ENCODE assay signal across 8 mouse cellular contexts in genomic region chr19:41482909-41483444, GRCm38 (mm10). TPM values are rescaled to one million over a fixed set of nuclear protein-coding genes. Genes with fewer than 3 reads are reported as not detected.
A peak's percentile ranks its signal among the peaks of the same experiment; 100 is the strongest.
DNase-seq lines count a peak whose midpoint lies in the region; ATAC-seq and TF ChIP-seq lines count a peak whose summit lies in the region.

No protein-coding gene starts in this region.

- H3K4me1 ChIP-seq in CH12.LX (ENCODE audit: control insufficient read depth in 1 of 2, insufficient read depth in 2 of 2) = peaks cover 0 to 33% of the 10 kb centered on the region in 2 experiments; a peak in 2 of 4 replicates
- H3K4me1 ChIP-seq in forebrain, embryonic 10.5 days = peaks cover 30% of the 10 kb centered on the region
- H3K4me1 ChIP-seq in heart, postnatal 0 days (ENCODE audit: control insufficient read depth, insufficient read depth) = peaks cover 4% of the 10 kb centered on the region; the same call in 1 of the 2 replicates
- H3K4me1 ChIP-seq in liver, embryonic 15.5 days (replicated peaks) = peaks cover 36% of the 10 kb centered on the region
- peaks cover 8% of the 10 kb centered on the region; the same call in 1 of the 2 replicates for H3K4me1 ChIP-seq in neural tube, embryonic 11.5 days (ENCODE audit: control insufficient read depth, insufficient read depth, low read length)

- peak; percentile 82 for ATAC-seq in heart, postnatal 0 days (ENCODE audit: insufficient read depth, low read depth)
- peak; percentile 80 for ATAC-seq in liver, embryonic 15.5 days (ENCODE audit: insufficient read depth)
- ATAC-seq in neural tube, embryonic 11.5 days (ENCODE audit: insufficient read depth, low FRiP score, low TSS enrichment) = peak; percentile 74

- peak overlapping the region; percentile 74; the same call in 1 of the 2 replicates for H3K4me2 ChIP-seq in CH12.LX (ENCODE audit: insufficient read depth, low read depth, poor library complexity, severe bottlenecking)
- peak overlapping the region; percentile 88 for H3K4me2 ChIP-seq in heart, postnatal 0 days (ENCODE audit: low read depth, low read length)
- peak overlapping the region; percentile 90 for H3K4me2 ChIP-seq in liver, embryonic 15.5 days
- peak overlapping the region; percentile 59 for H3K4me2 ChIP-seq in neural tube, embryonic 11.5 days (ENCODE audit: low read depth)

- under 1% methylated on average over 67 of the region's 91 CpGs for WGBS in forebrain, embryonic 10.5 days
- WGBS in heart, postnatal 0 days = under 1% methylated on average over 57 of the region's 91 CpGs
- under 1% methylated on average over 74 of the region's 91 CpGs for WGBS in liver, embryonic 15.5 days (ENCODE audit: insufficient replicate concordance)
- under 1% methylated on average over 40 of the region's 91 CpGs for WGBS in neural tube, embryonic 11.5 days

- in situ Hi-C loops in CH12.LX (cut with MboI; ENCODE audit: low pct_ligation_motif_present, low pct_unique_long_range_greater_than_20kb, low sequenced_read_pairs) = no loop called here

- H3K79me2 ChIP-seq in CH12.LX (replicated peaks; ENCODE audit: control insufficient read depth, extremely low read depth, insufficient read depth, poor library complexity, severe bottlenecking) = peaks cover 37% of the 10 kb centered on the region

- TF ChIP-seq EP300 in CH12.LX (IDR thresholded peaks at IDR 0.05; ENCODE audit: low read length) = no peak
- TF ChIP-seq EP300 in heart, postnatal 0 days (IDR thresholded peaks at IDR 0.05; ENCODE audit: low read depth) = no peak

- DNase-seq in CH12.LX (ENCODE audit: extremely low read depth) = peak; percentile 55
- peak; percentile 50 for DNase-seq in c-Kit-negative CD71-positive TER-119-positive erythroid progenitor cells, embryonic 14.5 days (ENCODE audit: low read depth, low spot score)
- DNase-seq in forebrain, embryonic 10.5 days (ENCODE audit: extremely low spot score, low spot score) = peak; percentile 72
- peak; percentile 51 for DNase-seq in heart, postnatal 0 days (ENCODE audit: low spot score)
- DNase-seq in kidney, postnatal 36 days = peak; percentile 76 to 85
- DNase-seq in neural tube, embryonic 11.5 days (ENCODE audit: low spot score) = peak; percentile 84
- DNase-seq in testis, postnatal 10 days (ENCODE audit: low spot score) = peak; percentile 81

- no peaks in the 10 kb centered on the region for H3K27me3 ChIP-seq in CH12.LX (replicated peaks)
- H3K27me3 ChIP-seq in forebrain, embryonic 10.5 days (ENCODE audit: poor library complexity, severe bottlenecking) = no peaks in the 10 kb centered on the region; the same call in 1 of the 2 replicates
- H3K27me3 ChIP-seq in heart, postnatal 0 days (ENCODE audit: control insufficient read depth, insufficient read depth, low read length) = no peaks in the 10 kb centered on the region
- no peaks in the 10 kb centered on the region for H3K27me3 ChIP-seq in liver, embryonic 15.5 days
- H3K27me3 ChIP-seq in neural tube, embryonic 11.5 days (ENCODE audit: control insufficient read depth, insufficient read depth, low read length) = no peaks in the 10 kb centered on the region

- dilution Hi-C loops in CH12.LX (cut with MboI; ENCODE audit: extremely low pct_ligation_motif_present, extremely low pct_unique_long_range_greater_than_20kb, low sequenced_read_pairs) = no loop called here

- TF ChIP-seq CTCF in CH12.LX (conservative IDR thresholded peaks at IDR 0.05 in 1 of 2, IDR thresholded peaks at IDR 0.05 in 1 of 2; ENCODE audit: low read depth in 2 of 2, low read length in 2 of 2) = no peak
- no peak for TF ChIP-seq CTCF in heart, postnatal 0 days (IDR thresholded peaks at IDR 0.05; ENCODE audit: low read depth)

- peak overlapping the region; percentile 64 to 100 (median 84) for H3K4me3 ChIP-seq in CH12.LX (replicated peaks in 1 of 3; ENCODE audit: low read depth in 2 of 3, low read length in 2 of 3, poor library complexity in 1 of 3)
- peak overlapping the region; percentile 97 for H3K4me3 ChIP-seq in forebrain, embryonic 10.5 days
- peak overlapping the region; percentile 95 for H3K4me3 ChIP-seq in heart, postnatal 0 days (ENCODE audit: low read depth, low read length)
- H3K4me3 ChIP-seq in liver, embryonic 15.5 days (replicated peaks) = peak overlapping the region; percentile 98
- H3K4me3 ChIP-seq in neural tube, embryonic 11.5 days (ENCODE audit: low read depth, low read length) = peak overlapping the region; percentile 92

- no peak for TF ChIP-seq POLR2A in CH12.LX (IDR thresholded peaks at IDR 0.05; ENCODE audit: low read depth, low read length)

- no peak for TF ChIP-seq RAD21 in CH12.LX (IDR thresholded peaks at IDR 0.05; ENCODE audit: low read depth, low read length)

- peak overlapping the region; percentile 80 for H3K9ac ChIP-seq in CH12.LX (ENCODE audit: insufficient read depth, low read depth)
- peak overlapping the region; percentile 93 for H3K9ac ChIP-seq in heart, postnatal 0 days (replicated peaks; ENCODE audit: low read depth, low read length)
- peak overlapping the region; percentile 97 for H3K9ac ChIP-seq in liver, embryonic 15.5 days
- H3K9ac ChIP-seq in neural tube, embryonic 11.5 days (ENCODE audit: low read length) = peak overlapping the region; percentile 93

- H3K36me3 ChIP-seq in CH12.LX (replicated peaks in 1 of 2; ENCODE audit: control insufficient read depth in 1 of 2, insufficient read depth in 1 of 2, low read length in 1 of 2) = peaks cover 0 to 8% of the 10 kb centered on the region in 2 experiments
- H3K36me3 ChIP-seq in forebrain, embryonic 10.5 days (replicated peaks) = no peaks in the 10 kb centered on the region
- 0 out of 2 replicates have a peak, but pooled peaks cover 4% of the 10 kb centered on the region for H3K36me3 ChIP-seq in heart, postnatal 0 days (replicated peaks; ENCODE audit: control insufficient read depth, insufficient read depth, low read length)
- H3K36me3 ChIP-seq in liver, embryonic 15.5 days (replicated peaks) = no peaks in the 10 kb centered on the region
- H3K36me3 ChIP-seq in neural tube, embryonic 11.5 days (ENCODE audit: control insufficient read depth, insufficient read depth, low read length) = no peaks in the 10 kb centered on the region

- H3K27ac ChIP-seq in CH12.LX (ENCODE audit: insufficient read depth, low read depth) = peak overlapping the region; percentile 87
- peak overlapping the region; percentile 99 for H3K27ac ChIP-seq in forebrain, embryonic 10.5 days
- H3K27ac ChIP-seq in heart, postnatal 0 days (ENCODE audit: low read depth) = peak overlapping the region; percentile 99
- H3K27ac ChIP-seq in liver, embryonic 15.5 days (replicated peaks) = peak overlapping the region; percentile 100
- peak overlapping the region; percentile 99 for H3K27ac ChIP-seq in neural tube, embryonic 11.5 days (ENCODE audit: low read depth, low read length)

- no peaks in the 10 kb centered on the region for H3K9me3 ChIP-seq in CH12.LX (replicated peaks; ENCODE audit: low read length)
- no peaks in the 10 kb centered on the region for H3K9me3 ChIP-seq in forebrain, embryonic 10.5 days
- no peaks in the 10 kb centered on the region for H3K9me3 ChIP-seq in heart, postnatal 0 days (replicated peaks; ENCODE audit: control insufficient read depth, low read length)
- no peaks in the 10 kb centered on the region for H3K9me3 ChIP-seq in liver, embryonic 15.5 days (replicated peaks)
- no peaks in the 10 kb centered on the region for H3K9me3 ChIP-seq in neural tube, embryonic 11.5 days (ENCODE audit: control insufficient read depth, low read length)

TF ChIP-seq in CH12.LX, 34 proteins besides CTCF, POLR2A, EP300 and RAD21:
- TF ChIP-seq BHLHE40 (IDR thresholded peaks at IDR 0.05; ENCODE audit: low read depth, low read length) (peak; percentile 75), ZC3H11A (IDR thresholded peaks at IDR 0.05; ENCODE audit: low read depth, low read length) (no peak), SIN3A (IDR thresholded peaks at IDR 0.05; ENCODE audit: low read length) (0 out of 2 replicates have a peak, but pooled peaks have one; percentile 13), HCFC1 (IDR thresholded peaks at IDR 0.05; ENCODE audit: low read depth, low read length) (no peak), TCF12 (IDR thresholded peaks at IDR 0.05; ENCODE audit: low read depth, low read length) (0 out of 2 replicates have a peak, but pooled peaks have one; percentile 15)

RNA-seq across cellular contexts. Expression of gene Lcor, which starts 0.5 kb away (rescaled TPM):
- total RNA-seq in CH12.LX (2012; rRNA removed) = 3.4 and 4.4 TPM in 2 replicates
- 2.9 and 3.5 TPM in 2 replicates for total RNA-seq in CH12.LX (2014; rRNA removed)
- 4.7 and 4.8 TPM in 2 replicates for polyA plus RNA-seq in CH12.LX (2012; ENCODE audit: insufficient read length, low read depth)
- 14.2 and 15.9 TPM in 2 replicates for polyA plus RNA-seq in forebrain, embryonic 10.5 days (2016; fragmentation: Nextera tagmentation; extraction: Ambion mirVana)
- 7.0 and 8.0 TPM in 2 replicates for total RNA-seq in heart, postnatal 0 days (2014; rRNA removed; ENCODE audit: low replicate concordance)
- polyA plus RNA-seq in heart, postnatal 0 days (2015; fragmentation: Nextera tagmentation; extraction: Ambion mirVana) = 5.8 and 7.5 TPM in 2 replicates
- 6.3 and 6.4 TPM in 2 replicates for polyA plus RNA-seq in liver, embryonic 15.5 days (2015; fragmentation: Nextera tagmentation; extraction: Ambion mirVana)
- polyA plus RNA-seq in neural tube, embryonic 11.5 days (2014; fragmentation: Nextera tagmentation; extraction: Ambion mirVana) = 29.7 and 32.8 TPM in 2 replicates

Comparison
In these comparisons a context has a peak if more than half of its experiments do, and no peak if none do; other contexts are left out.
1. Peak in every context shown above with its lines: DNase-seq, ATAC-seq, H3K4me3 ChIP-seq and H3K27ac ChIP-seq.